Mouse (Mus musculus) heart, adult 2 months (tissue): ENCODE measurements around the gene Optc. TPM values are rescaled to one million over a fixed set of nuclear protein-coding genes. Genes with fewer than 3 reads are reported as not detected.

ENCODE experiments used
- DNase-seq, 2 experiments: peaks; one replicate each; pipeline ENCODE4 v3.0.0; 2021
- H3K27ac ChIP-seq: fragments of 200-600 bp; 2 replicates; pipeline ENCODE4 v1.8.1; 2022
- H3K27me3 ChIP-seq: fragments of 200-500 bp; 2 replicates; pipeline ENCODE4 v1.6.1; 2012; ENCODE audit warnings: mild to moderate bottlenecking, low read length, inconsistent platforms, mixed read lengths; ENCODE audit not compliant: control insufficient read depth, insufficient read depth
- H3K36me3 ChIP-seq: fragments of 200-500 bp; 2 replicates; pipeline ENCODE4 v1.6.1; 2012; ENCODE audit warnings: low read length, inconsistent platforms; ENCODE audit not compliant: control insufficient read depth, insufficient read depth
- H3K4me1 ChIP-seq: fragments of 200-500 bp; 2 replicates; pipeline ENCODE4 v1.6.1; 2011; ENCODE audit warnings: low read length; ENCODE audit not compliant: control insufficient read depth, insufficient read depth
- H3K4me3 ChIP-seq: fragments of 200-600 bp; 2 replicates; pipeline ENCODE4 v1.8.1; 2022
- H3K79me2 ChIP-seq: fragments of 200-500 bp; replicated peaks from 2 replicates; pipeline ENCODE4 v1.6.1; 2012; ENCODE audit warnings: mild to moderate bottlenecking, inconsistent platforms, low read length, moderate library complexity, mixed read lengths; ENCODE audit not compliant: control insufficient read depth, insufficient read depth
- H3K9ac ChIP-seq: fragments of 200-500 bp; 2 replicates; pipeline ENCODE4 v1.6.1; 2012; ENCODE audit warnings: low read depth, mild to moderate bottlenecking, control low read depth, inconsistent platforms, low read length, mixed read lengths
- CTCF ChIP-seq: fragments of 200-600 bp; IDR thresholded peaks from 2 replicates; pipeline ENCODE4 v1.8.1; 2022; ENCODE audit warnings: antibody characterized with exemption, mild to moderate bottlenecking, moderate library complexity
- EP300 ChIP-seq: fragments of 200-500 bp; IDR thresholded peaks from 2 replicates; pipeline ENCODE4 v1.6.1; 2011; ENCODE audit warnings: low read depth, low read length, control low read depth; ENCODE audit not compliant: insufficient read depth
- POLR2A ChIP-seq: fragments of 200-500 bp; IDR thresholded peaks from 2 replicates; pipeline ENCODE4 v1.6.1; 2011; ENCODE audit warnings: mild to moderate bottlenecking, low read depth, low read length, control low read depth; ENCODE audit not compliant: insufficient read depth
- WGBS: fragments of 180-500 bp; shearing (Covaris S2); methylation state at CpG from one replicate; pipeline ENCODE4 v1.1.7; 2018; 5-methylcytosine and 5-hydroxymethylcytosine counted together
- intact Hi-C: fragments of 180-260 bp; cut with DNase I; formaldehyde crosslinking; loops from one replicate; pipeline ENCODE4 v1.15.1; 2025
- polyA plus RNA-seq: library from polyadenylated mRNA; depleted of rRNA; stranded (reverse); fragments of >200 nt; gene quantifications from 2 replicates; pipeline ENCODE4 v1.2.3, GENCODE M21; 2012
- total RNA-seq, 2 experiments: library from RNA; stranded (reverse); gene quantifications; 2 replicates each; pipeline ENCODE4 v1.2.3; 2021

Optc gene
- total and polyA plus RNA-seq, 3 experiments: 0.34 to 2.4 (median 0.36) TPM

DNA sequence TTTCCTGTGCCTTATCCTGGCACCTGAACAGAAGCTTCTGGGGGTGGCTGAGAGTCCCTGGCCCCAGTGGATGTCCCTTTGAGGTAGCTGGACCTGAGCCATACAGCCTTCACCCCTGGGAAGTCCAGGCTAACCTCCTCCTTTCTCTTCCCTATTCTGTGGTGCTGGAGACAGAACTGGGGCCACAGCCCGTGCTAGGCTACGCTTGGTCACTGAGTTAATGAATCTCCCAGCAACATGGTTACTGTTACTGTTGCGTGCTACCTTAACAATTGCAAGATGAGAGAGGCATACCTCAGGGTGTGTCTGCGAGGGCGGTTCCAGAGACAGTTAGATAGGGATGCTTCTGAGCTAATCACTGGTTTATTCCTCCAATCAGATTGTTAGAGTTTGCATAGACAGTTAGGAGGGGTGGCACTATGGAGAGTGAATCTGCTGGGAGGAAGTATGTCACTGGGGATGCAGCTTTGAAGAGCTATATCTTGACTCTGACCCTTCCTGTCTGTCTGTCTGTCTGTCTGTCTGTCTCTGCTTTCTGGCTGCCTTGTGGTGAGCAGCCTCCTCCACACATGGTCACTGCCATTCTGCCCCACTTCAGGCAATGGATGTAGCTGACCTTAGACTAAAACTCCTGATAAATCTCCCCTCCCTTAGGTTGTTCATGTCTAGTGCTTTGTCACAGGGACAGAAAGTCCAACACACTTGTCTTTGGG is 20.1 kb downstream of the Optc start:
- H3K36me3 ChIP-seq: no peaks in the 10 kb centered on the region
- TF ChIP-seq EP300 (no peak), CTCF (no peak), POLR2A (no peak)
- no peaks in the 10 kb centered on the region for H3K79me2 ChIP-seq
- H3K4me3 ChIP-seq: no peak overlapping the region
- no peak overlapping the region for H3K27ac ChIP-seq
- no peak for DNase-seq
- peaks cover 23% of the 10 kb centered on the region for H3K4me1 ChIP-seq
- 88% methylated on average over 5 of the region's 5 CpGs for WGBS
- H3K27me3 ChIP-seq: no peaks in the 10 kb centered on the region
- intact Hi-C loops: no loop called here
- H3K9ac ChIP-seq: no peak overlapping the region

DNA sequence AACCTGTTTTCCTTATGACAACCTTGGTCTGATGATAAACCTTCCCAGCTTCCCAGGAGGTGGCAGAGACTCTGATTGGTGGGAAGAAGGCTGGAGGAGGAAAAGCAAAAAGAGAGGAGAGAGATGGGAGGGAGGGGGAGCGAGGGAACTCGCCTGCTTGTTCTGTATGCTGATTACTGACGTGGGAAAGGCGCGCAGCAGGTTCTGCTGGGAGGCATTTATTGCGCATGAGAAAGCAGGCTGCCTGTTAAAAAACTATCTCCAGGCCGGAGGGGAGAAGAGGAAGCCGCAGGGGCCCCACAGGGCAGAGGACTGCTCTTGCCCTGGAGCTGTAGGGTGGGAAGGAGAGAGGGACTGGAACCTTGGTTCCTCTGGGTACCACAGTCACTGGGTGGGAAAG is 20.8 kb downstream of the Optc start:
- WGBS: 57% methylated on average over 8 of the region's 8 CpGs
- no peak overlapping the region for H3K4me3 ChIP-seq
- DNase-seq: no peak
- TF ChIP-seq CTCF (no peak), POLR2A (no peak), EP300 (no peak)
- H3K4me1 ChIP-seq: peaks cover 17% of the 10 kb centered on the region
- H3K79me2 ChIP-seq: no peaks in the 10 kb centered on the region
- H3K9ac ChIP-seq: no peak overlapping the region
- H3K27ac ChIP-seq: no peak overlapping the region
- H3K36me3 ChIP-seq: no peaks in the 10 kb centered on the region
- H3K27me3 ChIP-seq: no peaks in the 10 kb centered on the region
- intact Hi-C loops: no loop called here

DNA sequence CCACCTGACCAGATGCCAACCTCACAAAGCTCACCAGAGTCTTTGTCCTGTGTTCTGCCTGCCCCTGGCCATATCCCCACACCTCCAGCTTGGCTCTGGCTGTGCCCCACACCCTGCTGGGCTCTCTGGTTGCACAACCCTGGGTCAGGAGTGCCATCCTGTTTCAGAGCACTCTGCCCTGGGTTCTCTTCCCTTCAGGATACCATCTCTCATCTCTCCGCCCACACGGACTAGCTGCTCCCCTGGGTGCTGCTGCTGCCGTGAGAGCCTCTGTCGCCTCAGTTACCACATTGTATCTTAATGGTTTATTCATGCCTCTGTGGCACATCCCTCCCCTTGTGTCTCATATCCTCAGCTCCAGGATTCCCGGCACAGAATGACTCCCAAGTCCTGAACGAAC is 21.4 kb downstream of the Optc start:
- Histone ChIP-seq H3K4me3 (no peak overlapping the region), H3K36me3 (no peaks in the 10 kb centered on the region), H3K27me3 (no peaks in the 10 kb centered on the region), H3K79me2 (no peaks in the 10 kb centered on the region), H3K27ac (no peak overlapping the region), H3K4me1 (peaks cover 12% of the 10 kb centered on the region), H3K9ac (no peak overlapping the region)
- 51% methylated on average over 6 of the region's 6 CpGs for WGBS
- intact Hi-C loops: no loop called here
- no peak for DNase-seq
- TF ChIP-seq EP300: no peak
- TF ChIP-seq POLR2A: no peak
- no peak for TF ChIP-seq CTCF

DNA sequence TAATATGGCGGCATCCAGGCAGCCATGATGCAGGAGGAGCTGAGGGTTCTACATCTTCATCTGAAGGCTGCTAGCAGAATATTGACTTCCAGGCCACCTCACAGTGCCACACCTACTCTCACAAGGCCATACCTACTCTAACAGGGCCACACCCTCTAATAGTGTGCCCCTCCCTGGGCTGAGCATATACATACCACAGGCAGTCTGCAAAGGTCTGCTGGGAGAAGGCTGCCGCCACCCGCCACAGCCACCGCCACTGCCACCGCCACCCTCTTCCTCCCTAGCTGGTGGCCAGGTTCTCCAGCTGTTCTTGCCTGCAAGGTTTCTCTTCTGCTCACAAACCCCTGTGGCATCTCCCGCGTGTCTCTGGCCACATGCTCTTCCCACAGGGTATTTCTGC is 22.0 kb downstream of the Optc start:
- Histone ChIP-seq H3K9ac (no peak overlapping the region), H3K27me3 (no peaks in the 10 kb centered on the region), H3K4me1 (peaks cover 7% of the 10 kb centered on the region), H3K79me2 (no peaks in the 10 kb centered on the region), H3K27ac (no peak overlapping the region), H3K36me3 (no peaks in the 10 kb centered on the region), H3K4me3 (no peak overlapping the region)
- intact Hi-C loops: no loop called here
- 95% methylated on average over 7 of the region's 7 CpGs for WGBS
- no peak for TF ChIP-seq CTCF
- TF ChIP-seq EP300: no peak
- no peak for TF ChIP-seq POLR2A
- no peak for DNase-seq

DNA sequence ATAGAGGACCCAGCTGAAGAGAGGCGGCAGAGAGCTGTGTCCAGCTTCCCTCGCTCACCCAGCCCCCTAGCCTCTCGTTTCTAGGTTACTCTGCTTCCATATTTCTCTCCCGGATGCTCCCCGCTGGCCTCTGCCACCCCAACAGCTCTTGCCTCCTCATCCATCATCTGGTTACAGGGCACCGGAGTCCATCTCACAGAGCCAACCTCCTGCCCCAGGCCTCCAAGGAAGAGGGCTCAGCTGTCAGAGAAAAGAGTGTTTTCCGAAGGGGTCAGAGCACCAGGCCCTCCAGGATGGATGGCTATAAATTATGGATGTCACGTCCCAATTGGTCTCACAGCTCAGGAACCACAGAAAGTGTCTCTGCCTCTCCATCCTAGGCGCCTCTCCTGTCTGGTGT is 23.1 kb downstream of the Optc start:
- Histone ChIP-seq H3K36me3 (no peaks in the 10 kb centered on the region), H3K79me2 (no peaks in the 10 kb centered on the region), H3K27me3 (no peaks in the 10 kb centered on the region), H3K4me3 (no peak overlapping the region), H3K4me1 (peaks cover 2% of the 10 kb centered on the region; the same call in 1 of the 2 replicates), H3K27ac (no peak overlapping the region), H3K9ac (no peak overlapping the region)
- TF ChIP-seq POLR2A (no peak), CTCF (no peak), EP300 (no peak)
- DNase-seq: no peak
- 92% methylated on average over 9 of the region's 9 CpGs for WGBS
- intact Hi-C loops: no loop called here

DNA sequence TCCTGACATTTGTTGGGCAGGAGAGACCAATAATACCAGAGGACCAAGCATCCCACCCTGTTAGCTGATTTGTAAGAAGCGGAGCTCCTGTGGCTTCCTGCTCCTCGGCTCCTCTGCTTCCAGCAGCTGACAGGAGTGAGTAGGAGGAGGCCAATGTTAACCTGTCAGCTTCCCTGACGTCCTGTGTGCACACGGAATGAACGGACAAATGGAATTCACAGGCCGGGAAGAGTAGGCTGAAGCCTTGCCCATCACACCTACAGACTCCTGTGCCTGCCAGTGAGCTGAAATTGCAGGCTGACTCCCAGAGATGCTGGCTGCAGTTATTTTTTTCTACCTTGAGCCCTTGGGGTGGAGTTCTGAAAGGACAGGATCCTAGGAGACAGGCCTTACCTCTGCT is 23.7 kb downstream of the Optc start:
- no peak overlapping the region for H3K27ac ChIP-seq
- no peak overlapping the region for H3K9ac ChIP-seq
- TF ChIP-seq EP300 (no peak), POLR2A (no peak), CTCF (no peak)
- H3K79me2 ChIP-seq: no peaks in the 10 kb centered on the region
- no peak for DNase-seq
- H3K36me3 ChIP-seq: no peaks in the 10 kb centered on the region
- H3K27me3 ChIP-seq: no peaks in the 10 kb centered on the region
- intact Hi-C loops: no loop called here
- peaks cover 4% of the 10 kb centered on the region for H3K4me1 ChIP-seq
- WGBS: 73% methylated on average over 6 of the region's 6 CpGs
- H3K4me3 ChIP-seq: no peak overlapping the region
